In genomic region chr17:72580142-72580541, GRCm38 (mm10) we compare ENCODE assay signal across 19 mouse cellular contexts. TPM values are rescaled to one million over a fixed set of nuclear protein-coding genes. Genes with fewer than 3 reads are reported as not detected.
DNase-seq lines count a peak whose midpoint lies in the region; TF ChIP-seq lines count a peak whose summit lies in the region.
"Had no signal": no experiment of that assay in that cellular context is flagged by ENCODE, and none has a peak within 500 bp of the region (broad histone marks: within the 10 kb centered on the region; RNA-seq: fewer than 3 reads in every experiment).

No protein-coding gene starts in this region.

- TF ChIP-seq POLR2A in thymus, adult 2 months (IDR thresholded peaks at IDR 0.05; ENCODE audit: control insufficient read depth, extremely low read depth, insufficient read depth, low read length, poor library complexity): no peak

- H3K27ac ChIP-seq in thymus, adult 2 months (ENCODE audit: control insufficient read depth, insufficient read depth, low read length): no peak overlapping the region
- H3K27ac ChIP-seq: heart, embryonic 13.5 days; kidney, embryonic 15.5 days; liver, embryonic 13.5 days; neural tube, embryonic 15.5 days had no signal

- no peak for TF ChIP-seq CTCF in thymus, adult 2 months (IDR thresholded peaks at IDR 0.05; ENCODE audit: borderline replicate concordance, control insufficient read depth, extremely low read depth, insufficient read depth, low read length, poor library complexity)

- WGBS in thymus, adult 2 months: 81% methylated on average over 4 of the region's 4 CpGs

- no peaks in the 10 kb centered on the region for H3K4me1 ChIP-seq in thymus, adult 2 months (replicated peaks; ENCODE audit: control insufficient read depth, insufficient read depth, low read length)
- H3K4me1 ChIP-seq: heart, embryonic 13.5 days; kidney, embryonic 15.5 days; liver, embryonic 13.5 days; neural tube, embryonic 15.5 days had no signal

- H3K4me3 ChIP-seq in thymus, adult 2 months (ENCODE audit: control insufficient read depth, insufficient read depth, low read length): no peak overlapping the region
- H3K4me3 ChIP-seq: heart, embryonic 13.5 days; kidney, embryonic 15.5 days; liver, embryonic 13.5 days; neural tube, embryonic 15.5 days had no signal

- no peaks in the 10 kb centered on the region for H3K36me3 ChIP-seq in thymus, adult 2 months (ENCODE audit: control insufficient read depth, insufficient read depth, low read length)
- H3K36me3 ChIP-seq: G1E; heart, embryonic 13.5 days; kidney, embryonic 15.5 days; liver, embryonic 13.5 days; neural tube, embryonic 15.5 days had no signal

- DNase-seq in frontal cortex, adult 2 months (ENCODE audit: extremely low spot score in 1 of 2, low spot score in 1 of 2): peak; percentile 26 to 60
- no peak for DNase-seq in frontal cortex, postnatal 14 days (ENCODE audit: low spot score in 2 of 2)
- peak; percentile 34 for DNase-seq in right cerebral cortex, adult 18-20 months
- no peak for DNase-seq in right cerebral cortex, postnatal 25 days
- peak; percentile 11 to 32 for DNase-seq in layer of hippocampus, postnatal 10 days (ENCODE audit: low spot score in 2 of 2)
- no peak for DNase-seq in gastrocnemius, postnatal 14 days
- no peak for DNase-seq in thymus, adult 2 months
- DNase-seq: adrenal gland, adult 2 months; embryo, embryonic 11 days; gastrocnemius, postnatal 25 days; heart, postnatal 4 days; liver, embryonic 13.5 days; retina, postnatal 1 day had no signal

- H3K27me3 ChIP-seq in thymus, adult 2 months (ENCODE audit: control insufficient read depth, insufficient read depth, low read length): no peaks in the 10 kb centered on the region
- H3K27me3 ChIP-seq: heart, embryonic 13.5 days; kidney, embryonic 15.5 days; liver, embryonic 13.5 days; neural tube, embryonic 15.5 days had no signal

- intact Hi-C loops in gastrocnemius, postnatal 14 days (cut with DNase I; ENCODE audit: low total_unique reads): no loop called here

RNA-seq across cellular contexts. Expression of gene Alk, which starts 24.3 kb away (rescaled TPM):
- 3.4 and 3.7 TPM in 2 replicates for polyA plus RNA-seq in frontal cortex, adult 2 months (2012; rRNA removed)
- 1 to 10 TPM; 8.4 to 9.5 TPM for total RNA-seq in layer of hippocampus, postnatal 10 days (2021)
- total RNA-seq in gastrocnemius, postnatal 14 days (2021): under 1 TPM; 0.31 to 0.45 TPM
- 0.03 TPM in 2 replicates for polyA plus RNA-seq in thymus, adult 2 months (2012; rRNA removed)
- total RNA-seq: megakaryocyte progenitor cell, adult 5-6 weeks had no signal
- polyA plus RNA-seq: G1E; lung, embryonic 16.5 days had no signal

Comparison
In these comparisons a context has a peak if more than half of its experiments do, and no peak if none do; other contexts are left out.
1. DNase-seq: peak in frontal cortex, adult 2 months (2 of 2), right cerebral cortex, adult 18-20 months (single experiment) and layer of hippocampus, postnatal 10 days (2 of 2); none in frontal cortex, postnatal 14 days (0 of 2), right cerebral cortex, postnatal 25 days (single experiment), gastrocnemius, postnatal 14 days (single experiment) and thymus, adult 2 months (single experiment).
2. RNA of gene Alk, which starts 24.3 kb away (total RNA-seq): 8.4 to 9.5 TPM in layer of hippocampus, postnatal 10 days; 0.31 to 0.45 TPM in gastrocnemius, postnatal 14 days; every median in the first group is over 4 times any median in the second.